Mouse (Mus musculus): ENCODE measurements around the gene Fnip2.
A peak's percentile ranks its signal among the peaks of the same experiment; 100 is the strongest.
"Not testable (repeated sequence)": the region's sequence is repeated elsewhere in the genome, so short reads cannot be mapped to it uniquely, and the experiment has no call there.

Gene Fnip2

DNA sequence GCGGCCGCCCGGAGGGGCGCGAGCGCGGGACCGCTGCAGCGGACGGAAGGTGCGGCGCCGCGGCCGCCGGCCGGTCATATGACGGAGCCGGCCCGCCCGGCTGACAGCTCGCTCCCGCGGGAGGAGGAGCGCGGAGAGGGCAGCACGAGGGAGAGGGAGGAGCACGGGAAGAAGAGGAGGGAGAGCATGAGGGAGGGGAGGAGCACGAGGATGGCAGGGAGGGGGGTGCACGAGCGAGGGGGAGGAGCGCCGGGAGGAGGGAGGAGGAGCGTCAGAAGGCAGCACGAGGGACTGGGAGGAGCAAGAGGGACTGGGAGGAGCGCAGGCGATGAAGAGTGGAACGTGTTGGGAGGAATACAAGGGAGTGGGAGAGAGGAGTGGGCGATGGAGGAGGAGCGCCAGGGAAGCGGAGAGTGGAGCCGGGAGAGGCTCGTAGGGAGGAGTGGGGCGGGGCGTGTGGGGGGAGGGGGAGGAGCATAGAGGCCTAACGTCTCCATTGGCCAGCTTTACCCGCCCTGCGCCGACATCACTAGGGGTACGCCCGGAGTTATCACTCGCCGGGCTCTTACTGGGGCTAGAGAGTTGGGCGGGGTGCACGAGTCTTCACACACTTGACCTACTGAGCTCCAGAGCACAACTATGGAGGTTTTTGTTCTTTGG, at the start of gene Fnip2:
Gene Fnip2 (minus strand): TSS at position 94 of the 660 bp plus-strand sequence.
- DNase-seq (ENCODE audit: low spot score in 2 of 2) = peak; percentile 84 to 90

DNA sequence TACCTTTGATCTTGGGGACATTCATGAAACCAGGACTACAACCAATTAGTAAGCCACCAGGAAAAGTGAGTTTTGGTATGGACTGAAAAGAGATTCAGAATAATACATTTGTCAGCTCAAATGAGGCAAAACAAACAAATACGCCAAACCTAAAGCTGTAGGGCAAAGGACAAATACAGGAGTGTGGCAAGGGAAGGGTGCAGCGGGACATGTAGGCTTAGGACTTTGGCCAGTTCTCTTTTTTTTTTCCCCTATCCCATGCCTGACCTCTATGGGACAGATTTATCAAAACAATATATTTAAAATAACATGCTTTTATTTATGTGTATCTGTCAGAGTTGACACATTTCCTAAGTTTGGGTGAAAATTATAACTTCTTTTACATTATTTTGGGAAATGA, 42.3 kb upstream of the Fnip2 start:
- DNase-seq (ENCODE audit: low spot score in 2 of 2) = no peak

DNA sequence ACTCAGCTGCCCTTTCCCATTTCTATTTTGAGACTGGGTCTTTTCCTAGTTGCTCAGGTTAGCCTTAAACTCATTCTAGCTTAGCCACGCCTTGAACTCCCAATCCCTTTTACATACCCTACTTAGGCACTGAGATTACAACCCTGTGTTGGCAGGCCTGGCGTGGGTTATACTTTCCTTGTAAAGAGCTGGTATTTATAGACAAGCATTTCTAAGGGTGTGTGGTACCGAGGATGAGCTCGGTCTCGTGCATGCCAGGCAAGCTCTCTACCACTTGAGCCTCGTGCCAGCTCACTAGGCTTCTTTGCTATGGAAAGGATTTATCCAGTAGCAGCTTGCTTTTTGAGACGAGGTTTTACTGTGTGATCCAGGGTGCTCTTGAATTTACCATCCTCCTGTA, 27.9 kb upstream of the Fnip2 start:
- no peak for DNase-seq (ENCODE audit: low spot score in 2 of 2)

DNA sequence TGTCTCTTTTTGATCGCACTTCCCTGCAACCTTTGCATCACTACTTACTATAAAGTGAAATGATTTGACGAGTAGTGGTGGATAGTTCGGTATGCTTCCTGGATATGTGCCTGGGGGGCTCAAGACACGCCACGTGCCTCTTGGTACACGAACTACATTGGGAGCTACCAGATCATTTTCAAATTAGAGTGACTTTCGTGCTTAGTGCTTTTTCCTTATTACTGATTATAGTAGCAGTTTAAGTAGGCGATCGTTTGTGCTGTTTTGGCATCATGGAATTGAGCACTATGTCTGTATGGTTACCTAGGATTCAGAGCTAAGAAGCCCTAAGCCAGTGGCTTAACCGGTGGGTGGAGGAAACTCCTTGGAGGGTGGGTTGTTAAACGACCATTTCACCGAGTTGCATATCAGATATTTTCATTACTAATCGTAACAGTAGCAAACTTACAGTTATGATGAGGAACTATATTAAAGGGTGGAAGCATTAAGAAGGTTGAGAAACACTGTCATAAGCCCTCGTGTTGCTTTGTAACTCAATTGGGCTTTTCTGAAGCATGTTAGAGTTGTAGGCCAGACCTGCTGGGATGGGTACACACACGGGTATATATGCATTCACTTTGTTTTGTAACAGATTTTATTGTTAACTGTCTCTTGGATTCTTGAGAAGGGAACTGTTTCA, 24.3 kb upstream of the Fnip2 start:
- no peak for DNase-seq (ENCODE audit: low spot score in 2 of 2)

DNA sequence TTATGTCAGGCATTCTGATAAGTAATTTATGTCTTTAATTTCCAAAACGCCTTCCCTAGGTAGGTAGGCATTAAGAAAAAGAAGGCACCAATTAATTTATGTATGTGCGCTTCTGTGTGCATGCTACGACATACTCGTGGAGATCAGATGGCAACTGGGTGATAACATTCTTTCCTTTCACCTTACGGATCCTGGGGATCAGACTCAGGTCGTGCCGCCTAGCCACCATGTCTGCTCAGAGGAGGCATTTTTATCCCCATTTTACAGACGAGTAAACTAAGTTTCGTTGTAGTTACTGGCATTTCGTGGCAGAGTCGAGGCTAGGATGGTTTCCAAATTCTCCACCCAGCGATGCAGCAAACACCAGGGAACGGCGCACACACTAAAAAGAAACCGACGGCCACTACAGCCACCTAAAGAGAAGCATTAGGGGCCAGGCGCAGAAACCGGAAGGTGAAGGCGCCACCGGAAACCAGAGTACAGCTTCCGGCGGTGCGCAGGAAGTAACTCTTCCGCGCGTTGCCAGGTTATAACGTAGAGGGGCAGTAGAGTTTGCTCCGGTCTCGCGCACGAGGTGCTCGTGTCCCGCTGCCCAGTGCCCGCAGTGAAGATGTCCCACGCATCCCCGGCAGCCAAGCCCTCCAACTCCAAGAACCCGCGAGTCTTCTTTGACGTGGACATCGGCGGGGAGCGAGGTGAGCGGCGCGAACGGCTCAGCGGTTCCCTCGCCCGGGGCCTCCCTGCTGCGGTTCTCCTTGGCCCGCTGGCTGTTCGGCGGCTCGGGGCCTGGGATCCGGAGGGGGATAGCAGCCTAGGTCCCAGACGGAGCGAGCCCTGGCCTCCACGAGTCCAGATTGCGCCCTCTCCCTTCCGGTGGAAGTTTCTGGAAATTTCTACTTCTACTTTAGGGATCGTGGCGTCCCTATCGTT, 23.5 kb upstream of the Fnip2 start, which contains the start of gene Ppid:
Gene Ppid (plus strand): TSS at position 480 of the 930 bp plus-strand sequence.
- DNase-seq (ENCODE audit: low spot score in 2 of 2) = peak; percentile 25 to 77

DNA sequence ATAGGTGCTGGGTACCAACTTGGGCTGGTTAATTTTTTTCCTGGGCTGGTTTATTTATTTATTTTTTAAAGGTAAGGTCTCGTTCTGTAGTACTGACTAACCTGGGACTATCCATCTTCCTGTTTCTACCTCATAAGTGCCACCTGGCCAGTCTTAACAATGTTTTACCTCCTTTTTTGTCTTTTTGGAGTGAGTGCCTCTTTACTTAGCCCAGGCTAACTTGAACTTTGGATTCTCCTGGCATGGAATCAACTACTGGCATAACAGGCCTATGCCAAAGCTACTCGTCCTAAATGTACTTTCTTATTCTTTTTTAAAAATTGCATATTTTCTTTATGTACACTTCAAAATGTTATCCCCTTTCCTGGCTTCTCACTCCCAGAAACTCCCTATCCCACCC, 22.1 kb upstream of the Fnip2 start:
- DNase-seq (ENCODE audit: low spot score in 2 of 2) = no peak

DNA sequence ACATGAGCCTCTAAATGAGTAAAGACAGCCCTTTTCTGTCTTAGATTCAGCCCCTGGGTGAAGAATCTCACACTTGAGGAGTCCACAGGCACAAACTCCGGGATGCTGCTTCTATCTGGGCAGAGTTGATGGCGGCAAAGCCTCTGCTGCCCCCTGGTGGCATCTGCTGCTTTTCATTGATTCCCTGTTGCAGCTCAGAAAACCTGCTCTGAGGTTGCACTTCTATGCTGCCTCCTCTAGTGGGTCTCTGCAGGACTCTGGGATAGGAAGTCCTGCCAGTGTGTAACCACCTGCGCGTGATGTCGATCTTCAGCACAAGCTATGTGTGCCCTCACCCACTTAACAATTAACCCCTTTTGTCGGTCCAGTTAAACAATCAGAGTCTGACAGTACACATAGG, 19.2 kb upstream of the Fnip2 start:
- DNase-seq (ENCODE audit: low spot score in 2 of 2) = peak; percentile 73 to 96

DNA sequence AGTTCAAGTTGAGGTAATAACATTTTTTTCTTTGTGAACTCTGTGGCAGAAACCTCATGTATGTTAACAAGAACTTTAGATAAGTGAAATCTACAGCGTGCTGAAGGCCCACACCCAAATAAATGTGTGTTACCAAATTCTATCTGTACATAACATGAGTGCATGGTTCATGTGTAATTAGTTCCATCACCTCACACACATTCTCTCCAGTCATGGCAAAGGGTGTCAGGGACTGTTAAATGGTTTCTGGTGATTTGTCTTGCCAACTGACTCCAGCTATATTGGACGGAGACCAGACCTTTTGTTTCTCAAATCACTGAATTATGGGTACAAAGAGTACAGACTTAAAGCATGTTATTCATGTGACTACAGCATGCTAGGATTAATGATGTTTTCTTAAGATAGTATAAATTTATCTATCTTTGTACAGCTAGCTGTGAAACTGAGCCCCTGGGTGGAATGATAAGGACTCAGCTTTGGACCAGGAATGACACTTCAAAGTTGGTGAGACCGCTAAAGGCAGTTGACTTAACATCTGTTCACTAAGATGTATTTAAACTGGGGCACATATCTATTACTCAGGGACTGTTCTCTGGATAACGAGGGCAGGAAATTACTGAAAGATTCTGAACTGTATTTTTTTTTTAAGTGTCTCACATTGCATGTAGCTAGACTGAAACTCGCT, 12.4 kb upstream of the Fnip2 start:
- DNase-seq (ENCODE audit: low spot score in 2 of 2) = no peak

DNA sequence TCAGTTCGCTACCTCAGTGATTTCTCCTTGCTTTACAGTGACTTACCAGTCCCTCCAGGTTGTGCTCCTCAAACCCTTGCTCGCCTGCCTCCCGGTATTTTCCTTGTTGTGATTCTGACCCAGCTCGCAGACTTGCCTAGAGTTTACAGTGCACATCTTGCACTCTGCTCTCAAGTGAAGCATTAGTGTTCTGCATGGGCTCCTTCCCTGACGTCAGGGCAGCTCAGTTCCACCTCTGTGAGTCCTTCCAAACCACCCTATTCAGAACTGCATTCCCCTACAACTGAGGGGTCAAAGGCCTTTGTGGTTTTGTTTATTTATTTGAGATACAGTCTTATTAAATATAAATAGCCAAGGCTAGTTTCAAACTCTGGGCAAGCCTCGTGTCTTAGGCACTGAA, 10.6 kb upstream of the Fnip2 start:
- DNase-seq (ENCODE audit: low spot score in 2 of 2) = no peak

DNA sequence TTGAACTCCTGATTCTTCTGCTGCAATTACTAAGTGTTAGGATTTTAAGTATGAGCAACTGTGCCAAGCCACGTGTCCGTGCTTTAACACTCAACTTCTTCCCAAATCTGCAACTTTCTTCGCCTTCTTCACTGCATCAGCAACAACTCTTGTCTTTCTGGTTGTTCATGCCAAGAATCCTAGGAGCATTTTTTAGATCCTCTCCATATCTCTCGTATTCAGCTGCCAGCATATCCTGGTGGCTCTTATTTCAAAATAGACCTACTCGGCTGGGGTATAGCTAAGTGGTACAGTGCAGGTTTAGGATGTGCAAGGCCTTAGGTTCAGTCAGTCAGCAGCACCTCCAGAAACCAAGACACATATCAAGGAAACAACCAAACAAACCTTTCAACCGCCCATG, 10.0 kb upstream of the Fnip2 start:
- DNase-seq (ENCODE audit: low spot score in 2 of 2) = no peak

DNA sequence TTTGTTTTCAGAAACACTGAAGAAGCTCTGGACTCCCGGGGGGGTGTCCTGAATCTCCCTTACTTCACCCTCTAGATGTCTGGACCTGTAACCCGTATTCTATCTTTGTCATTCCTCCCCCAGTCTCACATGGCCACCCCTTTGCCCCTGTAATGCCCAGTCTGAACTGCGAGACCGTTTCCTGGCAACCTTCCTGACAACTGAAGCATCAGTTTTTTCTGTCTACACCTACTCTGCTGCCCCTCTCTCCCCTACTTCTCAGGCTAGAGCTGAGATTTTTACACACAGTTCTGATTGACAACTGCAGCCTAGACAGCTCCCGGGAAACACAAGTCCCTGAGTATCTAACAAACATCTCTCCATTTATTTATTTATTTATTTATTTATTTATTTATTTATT, 9.3 kb upstream of the Fnip2 start:
- DNase-seq (ENCODE audit: low spot score in 2 of 2) = no peak

DNA sequence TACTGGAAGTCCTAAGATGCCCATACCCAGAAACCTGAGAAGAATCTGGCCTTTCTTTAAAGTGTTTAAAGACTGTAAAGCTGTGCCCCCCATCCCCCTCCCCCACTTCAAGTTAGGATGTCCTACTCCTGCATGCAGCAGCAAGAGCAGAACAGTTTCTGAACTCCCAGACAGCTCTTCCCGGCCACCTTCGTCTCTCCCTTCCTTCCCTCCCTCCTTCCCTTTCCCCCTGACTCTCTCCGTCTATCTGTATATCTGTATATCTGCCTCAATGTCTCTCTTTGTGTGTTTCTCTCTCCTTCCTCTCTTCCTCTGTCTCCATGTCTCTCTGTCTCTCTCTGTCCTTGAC, 8.8 kb upstream of the Fnip2 start:
- DNase-seq (ENCODE audit: low spot score in 2 of 2) = no peak

DNA sequence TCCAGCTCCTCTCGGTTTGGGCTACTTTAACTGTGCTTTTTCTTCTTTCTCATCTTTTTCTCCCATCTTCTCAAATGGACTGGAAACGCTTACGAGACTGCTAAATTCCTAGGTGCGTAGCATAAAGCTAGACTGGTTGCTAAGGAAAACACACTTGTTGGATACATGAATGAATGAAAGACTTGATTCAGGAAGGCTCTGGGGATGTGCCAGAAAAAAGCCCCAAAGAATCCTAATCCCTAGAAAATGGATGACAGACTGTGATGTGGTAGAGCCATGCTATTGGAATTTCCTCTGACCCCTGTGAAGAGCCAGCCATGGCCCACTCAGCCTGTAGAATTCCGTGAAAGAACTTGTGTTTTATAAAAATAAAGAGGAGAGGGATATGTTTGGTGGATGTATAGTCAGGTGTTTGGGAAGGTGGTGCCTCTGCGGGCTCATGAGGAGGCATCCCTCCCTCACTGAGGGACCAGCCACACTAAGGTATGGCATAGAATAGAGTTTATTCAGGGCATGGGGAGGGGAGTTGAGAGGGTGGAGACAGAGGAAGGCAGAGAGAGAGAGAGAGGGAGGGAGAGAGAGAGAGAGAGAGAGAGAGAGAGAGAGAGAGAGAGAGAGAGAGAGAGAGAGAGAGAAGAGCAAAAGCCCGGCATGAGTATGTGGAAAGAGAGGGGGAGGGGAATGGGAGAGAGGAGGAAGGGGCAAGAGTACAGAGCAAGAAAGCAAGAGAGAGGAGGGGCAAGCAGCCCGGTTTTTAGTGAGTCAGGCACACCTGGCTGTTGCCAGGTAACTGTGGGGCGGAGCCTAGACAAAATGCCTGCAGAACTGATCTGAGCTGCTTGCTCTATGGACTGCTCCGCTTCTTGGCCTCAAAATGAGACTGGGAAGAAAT, 8.2 kb upstream of the Fnip2 start:
- no peak for DNase-seq (ENCODE audit: low spot score in 2 of 2)

DNA sequence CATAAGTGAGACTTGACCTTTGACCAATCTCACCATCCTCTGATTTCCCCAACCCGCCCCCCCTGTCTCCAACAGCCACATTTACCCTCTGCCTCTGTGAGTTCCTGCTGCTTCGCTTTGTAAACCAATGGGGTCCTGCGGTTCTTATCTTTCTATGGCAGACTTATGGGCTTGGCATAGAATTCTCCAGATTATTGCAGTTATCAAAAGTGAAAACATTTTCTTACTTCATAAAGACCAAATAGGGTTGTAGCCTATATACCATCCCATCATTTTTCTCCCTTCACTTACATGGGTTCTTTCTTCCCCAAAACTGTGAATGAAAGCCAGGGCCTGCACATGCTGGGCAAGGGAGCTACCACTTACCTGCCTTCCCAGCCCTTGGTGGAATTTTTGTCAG, 6.7 kb upstream of the Fnip2 start:
- no peak for DNase-seq (ENCODE audit: low spot score in 2 of 2)

DNA sequence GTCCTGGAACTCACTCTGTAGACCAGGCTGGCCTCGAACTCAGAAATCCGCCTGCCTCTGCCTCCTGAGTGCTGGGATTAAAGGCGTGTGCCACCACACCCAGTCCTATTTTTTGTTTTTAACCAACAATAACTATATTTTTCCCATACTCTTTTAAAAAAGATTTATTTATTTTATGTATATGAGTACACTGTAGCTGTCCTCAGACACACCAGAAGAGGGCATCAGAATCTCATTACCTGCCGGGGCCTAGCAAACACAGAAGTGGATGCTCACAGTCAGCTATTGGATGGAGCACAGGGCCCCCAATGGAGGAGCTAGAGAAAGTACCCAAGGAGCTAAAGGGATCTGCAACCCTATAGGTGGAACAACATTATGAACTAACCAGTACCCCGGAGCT, 5.8 kb upstream of the Fnip2 start:
- DNase-seq (ENCODE audit: low spot score in 2 of 2) = not testable (repeated sequence)

DNA sequence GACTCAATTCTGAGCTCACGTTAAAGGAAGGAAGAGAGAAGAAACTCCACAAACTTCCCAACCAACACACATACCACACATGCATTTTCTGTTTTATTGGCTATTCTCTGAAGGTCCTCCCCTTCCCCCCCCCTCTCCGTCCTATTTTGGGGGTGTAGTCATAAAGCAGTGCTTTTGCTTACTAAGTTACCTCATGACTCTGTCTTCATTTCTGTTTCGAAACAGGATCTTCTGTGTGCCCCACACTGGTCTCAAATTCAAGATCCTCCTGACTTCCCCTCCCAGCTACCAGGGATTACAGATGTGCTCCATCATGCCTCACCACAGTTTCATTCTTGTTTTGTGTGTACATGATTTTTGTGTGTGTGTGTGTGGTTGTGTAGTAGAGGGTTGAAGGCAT, 4.8 kb upstream of the Fnip2 start:
- no peak for DNase-seq (ENCODE audit: low spot score in 2 of 2)

DNA sequence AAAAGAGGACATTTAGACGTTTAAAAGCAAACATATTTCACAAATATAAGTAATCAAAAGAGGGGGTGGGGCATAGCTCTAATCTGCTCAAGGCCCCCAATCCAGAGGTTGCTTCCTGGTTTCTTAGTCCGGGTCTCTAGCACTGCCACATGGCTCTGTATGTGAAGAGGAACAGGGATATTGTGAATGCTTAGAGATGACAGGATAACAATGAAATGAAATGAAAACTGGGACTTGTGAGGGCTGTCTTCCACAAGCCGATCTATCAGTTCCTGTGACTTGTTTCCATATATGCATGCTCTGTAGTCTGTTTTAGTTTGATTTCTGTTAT, 1.7 kb upstream of the Fnip2 start:
- no peak for DNase-seq (ENCODE audit: low spot score in 2 of 2)

DNA sequence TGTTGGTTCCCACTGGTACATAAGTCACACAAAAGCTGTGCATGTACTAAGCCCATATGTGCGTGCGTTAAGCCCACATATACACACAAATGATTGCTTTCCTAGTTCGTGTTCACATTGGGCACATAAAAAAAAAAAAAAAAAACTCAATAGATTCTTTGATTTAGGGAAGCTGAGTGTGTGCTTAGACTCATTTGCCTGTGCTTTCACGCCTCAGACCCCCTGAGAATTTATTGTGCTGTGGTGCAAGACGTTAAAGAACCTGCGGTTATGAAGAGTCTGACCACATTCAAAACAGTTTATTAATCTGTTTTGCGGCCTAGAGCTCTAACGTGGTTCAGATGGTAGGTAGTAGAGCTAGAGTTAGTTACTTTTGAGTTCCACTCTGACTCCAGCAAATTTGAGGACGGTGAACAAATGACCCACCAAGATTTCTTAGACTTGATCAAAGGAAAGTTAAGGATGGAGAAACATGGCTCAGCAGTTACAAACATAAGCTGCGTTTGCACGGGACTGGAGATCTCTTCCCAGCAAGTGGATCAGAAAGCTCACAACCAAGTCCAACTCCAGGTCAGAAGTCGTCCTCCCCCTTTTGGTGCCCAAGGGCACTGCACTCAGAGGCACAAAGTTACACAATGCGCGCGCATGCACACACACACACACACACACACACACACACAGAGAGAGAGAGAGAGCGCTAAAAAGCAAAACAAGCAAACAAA, 1.2 kb upstream of the Fnip2 start:
- DNase-seq (ENCODE audit: low spot score in 2 of 2) = no peak

DNA sequence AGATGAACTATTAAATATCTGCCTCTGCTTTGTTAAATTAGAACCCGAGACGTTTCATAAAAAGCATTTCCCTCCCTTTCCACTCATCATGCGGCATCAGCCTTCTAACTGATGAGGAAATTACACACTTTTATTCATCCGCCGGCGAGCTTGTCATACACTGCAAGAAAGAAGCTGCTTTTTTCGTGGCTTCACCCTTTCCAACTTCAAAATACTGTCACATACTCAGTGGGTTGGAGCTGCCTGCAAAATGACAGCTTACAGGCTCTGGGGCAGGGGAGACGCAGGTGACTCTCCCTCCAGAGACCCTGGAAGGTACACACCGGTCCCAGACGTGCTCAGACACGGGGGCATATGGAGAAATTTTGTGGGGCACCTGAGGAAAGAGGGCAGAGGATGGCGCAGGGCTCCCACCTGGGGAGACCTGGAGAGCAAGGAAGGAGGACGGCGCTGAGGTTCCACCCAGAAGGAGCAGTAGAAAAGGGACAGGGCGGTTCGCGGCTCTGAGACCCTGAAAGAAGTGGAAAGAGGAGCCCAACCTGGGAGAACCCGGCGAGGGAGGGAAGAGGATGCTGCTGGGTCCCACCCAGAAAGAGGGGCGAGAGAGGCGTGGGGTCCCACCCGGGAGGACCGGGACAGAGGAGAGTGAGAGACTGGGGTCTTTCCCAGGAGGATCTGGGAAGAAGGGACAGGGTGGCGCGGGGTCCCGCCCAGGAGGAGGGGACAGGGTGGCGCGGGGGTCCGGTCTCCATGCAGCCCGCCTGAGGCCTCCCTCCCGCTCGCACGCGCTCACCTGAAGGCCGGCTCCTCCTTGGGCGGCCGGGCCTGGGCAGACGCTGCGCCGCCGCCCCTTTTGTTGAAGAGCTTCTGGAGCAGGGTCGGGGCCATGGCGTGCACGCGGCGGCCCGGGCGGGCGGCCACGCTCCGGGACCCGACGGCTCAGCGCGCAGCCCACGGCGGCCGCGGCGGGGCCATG, 592 bp downstream of the Fnip2 start:
- DNase-seq (ENCODE audit: low spot score in 2 of 2) = peak in 1 of 2 experiments; percentile 36
